Mouse (Mus musculus) heart, embryonic 12.5 days (tissue): ENCODE results near the gene Slfn14. TPM values are rescaled to one million over a fixed set of nuclear protein-coding genes. Genes with fewer than 3 reads are reported as not detected.
"Not testable (repeated sequence)": the region's sequence is repeated elsewhere in the genome, so short reads cannot be mapped to it uniquely, and the experiment has no call there.

Experiments
- ATAC-seq: fragments of 200-750 bp; cut with Nextera tagmentation; 2 replicates; pipeline ENCODE4 v1.8.0; 2017; ENCODE audit warnings: moderate TSS enrichment, moderate library complexity; ENCODE audit not compliant: insufficient number of reproducible peaks, low FRiP score
- H3K27ac ChIP-seq: fragments of 300-500 bp; sonication (generic); 2 replicates; pipeline ENCODE4 v1.5.1; 2016; ENCODE audit warnings: mild to moderate bottlenecking, moderate library complexity; ENCODE audit not compliant: poor library complexity, severe bottlenecking
- H3K27me3 ChIP-seq: fragments of 300-500 bp; sonication (generic); replicated peaks from 2 replicates; pipeline ENCODE4 v1.6.1; 2016; ENCODE audit warnings: mild to moderate bottlenecking, moderate library complexity
- H3K36me3 ChIP-seq: fragments of 300-500 bp; sonication (generic); 2 replicates; pipeline ENCODE4 v1.6.1; 2016; ENCODE audit warnings: mild to moderate bottlenecking, moderate library complexity
- H3K4me1 ChIP-seq: fragments of 300-500 bp; sonication (generic); replicated peaks from 2 replicates; pipeline ENCODE4 v1.6.1; 2016; ENCODE audit warnings: mild to moderate bottlenecking
- H3K4me2 ChIP-seq: fragments of 300-500 bp; sonication (generic); 2 replicates; pipeline ENCODE4 v1.6.1; 2016; ENCODE audit warnings: mild to moderate bottlenecking, moderate library complexity
- H3K4me3 ChIP-seq: fragments of 300-500 bp; sonication (generic); 2 replicates; pipeline ENCODE4 v1.5.1; 2016; ENCODE audit warnings: mild to moderate bottlenecking
- H3K9ac ChIP-seq: fragments of 300-500 bp; sonication (generic); 2 replicates; pipeline ENCODE4 v1.6.1; 2016; ENCODE audit warnings: mild to moderate bottlenecking, moderate library complexity
- H3K9me3 ChIP-seq: fragments of 300-500 bp; sonication (generic); replicated peaks from 2 replicates; pipeline ENCODE4 v1.6.1; 2016; ENCODE audit warnings: mild to moderate bottlenecking, moderate library complexity
- WGBS: fragments of 180-500 bp; shearing (Covaris S2); methylation state at CpG from one replicate; pipeline ENCODE4 v1.1.7; 2016; 5-methylcytosine and 5-hydroxymethylcytosine counted together
- polyA plus RNA-seq: library from polyadenylated mRNA; unstranded; fragments of >200 nt; fragmentation: Nextera tagmentation; extraction: Ambion mirVana; gene quantifications from 2 replicates; pipeline ENCODE4 v1.2.1, GENCODE M21; 2016

The Slfn14 gene
- polyA plus RNA-seq: 3.0 and 3.4 TPM in 2 replicates

GRCm38 (mm10) chr11:83286566-83286965, at the start of gene Slfn14:
Gene Slfn14, minus strand, starts transcription at chr11:83286726.
- no peak within 1 kb of the TSS for H3K9ac ChIP-seq
- peak within 1 kb of the TSS; percentile 10; the same call in 1 of the 2 replicates for H3K4me3 ChIP-seq
- no peaks in the 10 kb centered on the region for H3K36me3 ChIP-seq
- ATAC-seq: peak; percentile 84
- WGBS: 51% methylated on average over 1 of the region's 1 CpGs
- H3K27ac ChIP-seq: no peak within 1 kb of the TSS
- peaks cover 3% of the 10 kb centered on the region; the same call in 1 of the 2 replicates for H3K4me1 ChIP-seq
- H3K27me3 ChIP-seq: 0 out of 2 replicates have a peak, but pooled peaks cover 6% of the 10 kb centered on the region
- no peaks in the 10 kb centered on the region for H3K9me3 ChIP-seq
- no peak within 1 kb of the TSS for H3K4me2 ChIP-seq

GRCm38 (mm10) chr11:83335826-83336225, 49.3 kb upstream of the Slfn14 start:
- H3K4me3 ChIP-seq: no peak overlapping the region
- peaks cover 61% of the 10 kb centered on the region for H3K36me3 ChIP-seq
- H3K9ac ChIP-seq: no peak overlapping the region
- 86% methylated on average over 7 of the region's 7 CpGs for WGBS
- H3K4me1 ChIP-seq: no peaks in the 10 kb centered on the region
- H3K27me3 ChIP-seq: no peaks in the 10 kb centered on the region
- no peaks in the 10 kb centered on the region for H3K9me3 ChIP-seq
- H3K4me2 ChIP-seq: no peak overlapping the region
- ATAC-seq: no peak
- no peak overlapping the region for H3K27ac ChIP-seq

- whole genome bisulfite sequencing: 60% methylated on average over 3 of the region's 3 CpGs
- H3K9ac ChIP-seq: no peak overlapping the region
- H3K4me1 ChIP-seq: no peaks in the 10 kb centered on the region
- H3K27ac ChIP-seq: no peak overlapping the region
- H3K27me3 ChIP-seq: no peaks in the 10 kb centered on the region
- H3K36me3 ChIP-seq: peaks cover 54% of the 10 kb centered on the region
- H3K9me3 ChIP-seq: no peaks in the 10 kb centered on the region
- ATAC-seq: no peak
- no peak overlapping the region for H3K4me2 ChIP-seq
- H3K4me3 ChIP-seq: no peak overlapping the region
These were observed 40.9 kb upstream of the Slfn14 start for GRCm38 (mm10) chr11:83327427-83327826.

DNA sequence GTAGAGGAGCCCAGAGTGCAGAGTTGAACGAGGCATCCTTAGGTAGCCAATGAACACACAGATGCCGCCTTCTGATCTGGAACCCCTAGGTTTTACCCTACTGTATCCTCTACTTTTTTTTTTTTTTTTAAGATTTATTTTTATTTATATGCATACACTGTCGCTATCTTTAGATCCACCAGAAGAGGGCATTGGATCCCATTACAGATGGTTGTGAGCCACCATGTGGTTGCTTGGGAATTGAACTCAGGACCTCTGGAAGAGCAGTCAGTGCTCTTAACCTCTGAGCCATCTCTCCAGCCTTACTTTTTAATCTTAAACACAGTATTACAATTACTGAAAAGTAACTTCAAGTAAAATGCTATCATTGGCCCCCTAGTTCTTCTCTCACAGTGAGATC, 40.2 kb upstream of the Slfn14 start:
- H3K27me3 ChIP-seq, H3K4me1 ChIP-seq, H3K4me3 ChIP-seq, H3K9me3 ChIP-seq, ATAC-seq, H3K27ac ChIP-seq, H3K9ac ChIP-seq, H3K4me2 ChIP-seq: not testable (repeated sequence)
- WGBS: 90% methylated on average over 3 of the region's 3 CpGs
- peaks cover 61% of the 10 kb centered on the region for H3K36me3 ChIP-seq

- Histone ChIP-seq H3K4me2 (no peak overlapping the region), H3K9me3 (no peaks in the 10 kb centered on the region), H3K27me3 (no peaks in the 10 kb centered on the region), H3K4me1 (no peaks in the 10 kb centered on the region), H3K9ac (no peak overlapping the region), H3K4me3 (no peak overlapping the region), H3K27ac (no peak overlapping the region), H3K36me3 (peaks cover 57% of the 10 kb centered on the region)
- WGBS: 80% methylated on average over 4 of the region's 4 CpGs
- ATAC-seq: no peak
These were observed 32.5 kb upstream of the Slfn14 start for GRCm38 (mm10) chr11:83319048-83319447.

- H3K9ac ChIP-seq: no peak overlapping the region
- H3K27ac ChIP-seq: no peak overlapping the region
- no peaks in the 10 kb centered on the region for H3K9me3 ChIP-seq
- no peak for ATAC-seq
- H3K4me3 ChIP-seq: no peak overlapping the region
- 89% methylated on average over 5 of the region's 5 CpGs for WGBS
- no peak overlapping the region for H3K4me2 ChIP-seq
- H3K36me3 ChIP-seq: peaks cover 49% of the 10 kb centered on the region
- H3K27me3 ChIP-seq: no peaks in the 10 kb centered on the region
- H3K4me1 ChIP-seq: no peaks in the 10 kb centered on the region
These were observed 25.9 kb upstream of the Slfn14 start for GRCm38 (mm10) chr11:83312471-83312870.

DNA sequence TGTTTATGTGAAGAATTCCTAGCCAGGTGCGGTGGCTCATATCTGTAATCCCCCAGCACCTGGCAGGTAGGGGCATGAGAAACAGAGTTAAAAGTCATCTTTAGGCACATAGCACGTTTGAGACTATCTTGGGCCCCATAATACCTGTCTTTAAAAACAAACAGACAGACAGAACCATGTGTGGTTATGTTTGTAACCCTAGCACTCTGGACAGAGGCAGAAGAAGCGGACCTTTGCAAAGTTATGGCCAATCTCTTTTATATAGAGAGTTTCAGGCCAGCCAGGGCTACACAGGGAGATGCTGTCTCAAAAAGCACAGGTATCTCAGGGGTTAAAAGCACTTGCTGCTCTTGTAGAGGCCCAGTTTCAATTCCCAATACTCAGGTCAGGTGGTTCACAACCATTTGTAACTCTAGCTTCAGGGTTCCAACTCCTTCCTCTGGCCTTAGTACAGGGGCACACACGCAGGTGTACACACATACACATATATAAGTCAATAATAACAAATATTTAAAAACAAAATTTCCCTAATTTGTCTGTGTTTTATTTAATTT, 20.3 kb upstream of the Slfn14 start:
- Histone ChIP-seq H3K27ac (no peak overlapping the region), H3K9ac (no peak overlapping the region), H3K4me3 (no peak overlapping the region), H3K36me3 (peaks cover 23% of the 10 kb centered on the region), H3K4me2 (no peak overlapping the region), H3K4me1 (peaks cover 16% of the 10 kb centered on the region), H3K27me3 (no peaks in the 10 kb centered on the region), H3K9me3 (no peaks in the 10 kb centered on the region)
- WGBS: 84% methylated on average over 4 of the region's 4 CpGs
- ATAC-seq: no peak

- Histone ChIP-seq H3K4me3 (no peak overlapping the region), H3K9ac (no peak overlapping the region), H3K27ac (no peak overlapping the region), H3K4me2 (no peak overlapping the region), H3K9me3 (no peaks in the 10 kb centered on the region), H3K36me3 (peaks cover 15% of the 10 kb centered on the region), H3K27me3 (no peaks in the 10 kb centered on the region), H3K4me1 (peaks cover 16% of the 10 kb centered on the region)
- 85% methylated on average over 2 of the region's 2 CpGs for WGBS
- no peak for ATAC-seq
These were observed 18.0 kb upstream of the Slfn14 start for GRCm38 (mm10) chr11:83304485-83304884.

DNA sequence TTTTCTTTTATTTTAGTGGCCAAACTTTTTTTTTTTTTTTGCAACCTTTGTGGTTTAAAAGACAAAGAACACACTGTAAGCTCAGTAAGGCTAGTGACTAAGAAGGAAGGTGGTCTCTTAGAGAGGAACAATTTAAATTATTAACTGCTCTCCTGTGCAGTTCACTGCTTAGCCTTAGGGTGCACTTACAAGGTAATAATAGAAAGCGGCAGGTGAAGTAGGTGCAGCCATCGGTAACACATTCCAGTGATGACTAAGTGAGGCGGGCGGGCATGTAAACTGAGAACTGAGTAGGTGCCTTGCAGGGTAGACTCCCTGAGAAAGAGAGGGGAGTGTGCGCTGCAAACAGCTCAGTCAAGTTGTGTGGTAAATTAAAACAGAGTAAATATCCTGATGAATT, 17.2 kb upstream of the Slfn14 start:
- no peak overlapping the region for H3K27ac ChIP-seq

GRCm38 (mm10) chr11:83302526-83303251, 16.2 kb upstream of the Slfn14 start, which contains the start of gene Pex12:
Gene Pex12, minus strand, starts transcription at chr11:83302586.
- peak within 1 kb of the TSS; percentile 85 for H3K4me2 ChIP-seq
- H3K9me3 ChIP-seq: no peaks in the 10 kb centered on the region
- H3K4me3 ChIP-seq: peak within 1 kb of the TSS; percentile 82
- H3K4me1 ChIP-seq: peaks cover 22% of the 10 kb centered on the region
- peak; percentile 78 for ATAC-seq
- H3K27ac ChIP-seq: peak within 1 kb of the TSS; percentile 94
- no peaks in the 10 kb centered on the region for H3K36me3 ChIP-seq
- under 1% methylated on average over 51 of the region's 51 CpGs for WGBS
- H3K9ac ChIP-seq: peak within 1 kb of the TSS; percentile 88
- no peaks in the 10 kb centered on the region for H3K27me3 ChIP-seq

More for the DNA sequence above, 17.2 kb upstream of the Slfn14 start:
- WGBS: 49% methylated on average over 5 of the region's 5 CpGs
- peak overlapping the region; percentile 63 for H3K4me2 ChIP-seq
- peak overlapping the region; percentile 68; the same call in 1 of the 2 replicates for H3K9ac ChIP-seq
- no peaks in the 10 kb centered on the region for H3K27me3 ChIP-seq
- H3K4me3 ChIP-seq: peak overlapping the region; percentile 28
- peaks cover 8% of the 10 kb centered on the region for H3K36me3 ChIP-seq
- H3K4me1 ChIP-seq: peaks cover 16% of the 10 kb centered on the region
- no peaks in the 10 kb centered on the region for H3K9me3 ChIP-seq
- ATAC-seq: no peak

DNA sequence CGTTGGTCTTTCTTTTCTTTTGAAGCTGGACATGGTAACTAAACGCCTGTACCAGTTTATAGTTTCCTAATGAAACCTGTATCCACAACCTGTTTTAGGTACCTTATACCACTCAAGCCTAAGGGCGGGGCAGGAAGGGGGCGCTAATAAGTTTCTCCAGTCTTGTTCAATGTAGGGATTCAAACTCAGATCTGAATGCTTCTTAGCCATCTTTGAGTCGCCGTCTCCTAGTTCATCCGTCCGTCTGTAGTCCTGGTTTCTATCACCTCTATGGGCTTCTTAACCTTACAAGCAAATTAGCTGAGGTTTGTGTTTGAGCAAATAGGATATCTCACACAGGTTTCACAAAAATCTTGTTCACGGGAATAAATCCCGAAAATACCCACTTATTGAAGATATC, 15.6 kb upstream of the Slfn14 start:
- H3K4me3 ChIP-seq: peak overlapping the region; percentile 82
- H3K9ac ChIP-seq: peak overlapping the region; percentile 88
- H3K9me3 ChIP-seq: no peaks in the 10 kb centered on the region
- 0 out of 2 replicates have a peak, but pooled peaks cover under 1% of the 10 kb centered on the region for H3K36me3 ChIP-seq
- H3K27me3 ChIP-seq: no peaks in the 10 kb centered on the region
- peak overlapping the region; percentile 94 for H3K27ac ChIP-seq
- peaks cover 28% of the 10 kb centered on the region for H3K4me1 ChIP-seq
- peak overlapping the region; percentile 85 for H3K4me2 ChIP-seq
- no peak for ATAC-seq
- 7% methylated on average over 10 of the region's 10 CpGs for WGBS
